Mouse (Mus musculus) testis, postnatal 14 days (tissue): ENCODE measurements around the gene Zc3h8.

ENCODE experiments used
- DNase-seq: peaks from one replicate; pipeline ENCODE4 v3.0.0; 2021; ENCODE audit warnings: low spot score

Zc3h8 gene

GRCm38 (mm10) chr2:128890661-128891335, 53.1 kb downstream of the Zc3h8 start:
- no peak for DNase-seq

- DNase-seq, result no peak
Observed at GRCm38 (mm10) chr2:128887866-128888550, 55.9 kb downstream of the Zc3h8 start.

- DNase-seq, result no peak
Observed at GRCm38 (mm10) chr2:128885225-128885811, 58.6 kb downstream of the Zc3h8 start.

DNA sequence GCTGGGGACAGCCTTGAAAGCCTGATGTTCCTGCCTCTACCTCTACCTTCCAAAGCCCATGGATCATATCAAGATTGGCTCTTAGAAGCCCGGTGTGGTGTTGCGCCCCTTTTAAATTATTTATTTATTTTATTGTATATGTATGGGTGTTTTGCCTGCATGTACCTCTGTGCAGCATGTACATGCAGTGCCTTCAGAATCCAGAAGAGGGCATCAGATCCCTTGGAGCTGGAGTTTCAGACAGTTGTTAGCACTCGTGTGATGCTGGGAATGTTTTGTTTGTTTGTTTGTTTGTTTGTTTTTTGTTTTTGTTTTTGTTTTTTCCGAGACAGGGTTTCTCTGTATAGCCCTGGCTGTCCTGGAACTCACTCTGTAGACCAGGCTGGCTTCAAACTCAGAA, 62.6 kb downstream of the Zc3h8 start:
- no peak for DNase-seq
